Mouse (Mus musculus): Measurements from ENCODE around the gene Plekhs1.
"Not testable (repeated sequence)": the region's sequence is repeated elsewhere in the genome, so short reads cannot be mapped to it uniquely, and the experiment has no call there.

Plekhs1 gene

GRCm38 (mm10) chr19:56519408-56519807 lies 58.0 kb downstream of the Plekhs1 start:
- DNase-seq (ENCODE audit: low read depth) = not testable (repeated sequence)

GRCm38 (mm10) chr19:56530529-56530928 lies 69.1 kb downstream of the Plekhs1 start:
- not testable (repeated sequence) for DNase-seq (ENCODE audit: low read depth)

- no peak for DNase-seq (ENCODE audit: low read depth)
Measured at GRCm38 (mm10) chr19:56531251-56531650, 69.8 kb downstream of the Plekhs1 start.

DNA sequence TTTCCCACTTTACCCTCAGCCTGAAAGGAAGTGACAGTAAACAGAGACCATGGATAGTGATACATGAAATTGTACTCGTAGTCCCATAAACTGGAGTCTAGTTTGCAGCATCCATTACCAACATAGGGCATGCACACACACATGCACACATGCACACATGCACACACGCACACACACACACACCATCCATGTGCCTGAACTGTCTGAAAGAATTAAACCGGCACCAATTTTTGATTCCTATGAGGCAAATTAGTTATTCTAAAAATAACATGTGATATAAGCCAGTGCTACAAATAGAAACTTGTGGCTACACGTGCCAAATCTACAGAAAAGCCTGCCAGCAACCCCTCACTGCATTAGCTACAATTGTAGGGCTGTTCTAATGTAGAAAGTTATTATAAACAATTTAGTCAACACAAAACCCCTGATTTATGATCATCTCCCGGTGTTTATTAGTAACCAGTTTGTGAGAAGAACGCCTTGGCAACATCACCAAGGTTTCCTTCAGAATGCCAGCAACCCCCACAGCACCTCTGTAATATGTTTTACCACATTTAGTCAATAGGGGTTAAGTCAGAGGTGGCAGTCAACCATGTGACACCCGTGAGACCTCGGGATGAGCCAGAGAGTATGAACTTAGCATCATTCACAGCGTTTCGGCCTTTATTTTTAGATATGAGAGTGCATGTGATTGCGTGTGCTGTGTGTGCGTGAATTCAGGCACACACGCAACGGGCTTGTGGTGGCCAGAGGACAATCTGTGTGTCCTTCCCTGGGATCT lies 72.0 kb downstream of the Plekhs1 start:
- DNase-seq (ENCODE audit: low read depth) = peak; percentile 78

GRCm38 (mm10) chr19:56534337-56534736 lies 72.9 kb downstream of the Plekhs1 start:
- DNase-seq (ENCODE audit: low read depth) = no peak

DNA sequence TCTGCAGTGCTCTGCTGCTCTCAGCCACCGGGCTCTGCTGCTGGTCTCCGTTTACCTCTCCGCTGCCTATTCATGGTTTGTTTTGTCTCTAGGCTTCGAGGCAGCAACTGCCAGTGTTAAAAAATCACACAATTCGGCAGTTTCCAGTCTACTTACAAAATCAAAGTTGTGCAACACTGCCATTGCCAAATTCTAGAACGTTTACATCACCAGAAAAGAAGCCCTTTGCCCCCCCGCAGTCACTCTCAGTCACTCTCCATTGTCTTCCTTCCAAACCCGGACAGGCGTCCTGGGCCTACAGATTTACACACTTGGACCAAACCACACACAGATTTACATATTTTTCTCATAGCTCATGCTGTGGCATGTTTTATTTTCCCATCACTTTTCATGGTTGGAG lies 73.6 kb downstream of the Plekhs1 start:
- DNase-seq (ENCODE audit: low read depth) = peak; percentile 86

- no peak for DNase-seq (ENCODE audit: low read depth)
Measured at GRCm38 (mm10) chr19:56535765-56536164, 74.3 kb downstream of the Plekhs1 start.

All from NIH3T3 (cell line).